Mouse (Mus musculus) MEL (cell line): ENCODE measurements around the gene Slc22a23. TPM values are rescaled to one million over a fixed set of nuclear protein-coding genes. Genes with fewer than 3 reads are reported as not detected.

ENCODE experiments used
- DNase-seq: peaks from one replicate; pipeline ENCODE4 v3.0.0; 2011; ENCODE audit warnings: low read depth, low spot score
- H3K27ac ChIP-seq: 2 replicates; pipeline ENCODE4 v1.5.1; 2012; ENCODE audit warnings: low read depth, mild to moderate bottlenecking, control low read depth, low read length, moderate library complexity; ENCODE audit not compliant: control insufficient read depth
- H3K27me3 ChIP-seq, 2 experiments: fragments of 150-350 bp in 1 of 2; sonication (generic) in 1 of 2; 2 replicates each; pipeline ENCODE4 v1.6.1; 2012; ENCODE audit warnings: low read length in 2 of 2, mild to moderate bottlenecking in 2 of 2, improper control_type of control experiment in 1 of 2, moderate library complexity in 1 of 2; ENCODE audit not compliant: insufficient read depth in 2 of 2, control insufficient read depth in 1 of 2
- H3K36me3 ChIP-seq, 2 experiments: 2 replicates each; pipeline ENCODE4 v1.6.1; 2012 to 2014; ENCODE audit warnings: low read length in 2 of 2, improper control_type of control experiment in 1 of 2, inconsistent platforms in 1 of 2, mild to moderate bottlenecking in 1 of 2; ENCODE audit not compliant: insufficient read depth in 2 of 2, control insufficient read depth in 1 of 2
- H3K4me1 ChIP-seq, 2 experiments: fragments of 150-350 bp in 1 of 2; sonication (generic) in 1 of 2; 2 replicates each; pipeline ENCODE4 v1.6.1; 2012; ENCODE audit warnings: low read length in 2 of 2, improper control_type of control experiment in 1 of 2, mild to moderate bottlenecking in 1 of 2; ENCODE audit not compliant: insufficient read depth in 2 of 2, control insufficient read depth in 1 of 2
- H3K4me3 ChIP-seq, 2 experiments: fragments of 150-350 bp in 1 of 2; sonication (generic) in 1 of 2; 2 replicates each; pipeline ENCODE4 v1.5.1; 2012; ENCODE audit warnings: low read depth in 2 of 2, low read length in 2 of 2, mild to moderate bottlenecking in 2 of 2, moderate library complexity in 2 of 2, control low read depth in 1 of 2, improper control_type of control experiment in 1 of 2; ENCODE audit not compliant: control insufficient read depth in 1 of 2, insufficient read depth in 1 of 2
- H3K79me2 ChIP-seq: 2 replicates; pipeline ENCODE4 v1.6.1; 2012; ENCODE audit warnings: mild to moderate bottlenecking, low read length, moderate library complexity; ENCODE audit not compliant: control insufficient read depth, poor library complexity, insufficient read depth
- H3K9ac ChIP-seq: 2 replicates; pipeline ENCODE4 v1.6.1; 2012; ENCODE audit warnings: low read depth, mild to moderate bottlenecking, control low read depth, low read length, moderate library complexity; ENCODE audit not compliant: control insufficient read depth, poor library complexity, severe bottlenecking
- H3K9me3 ChIP-seq: fragments of 150-350 bp; sonication (generic); replicated peaks from 2 replicates; pipeline ENCODE4 v1.6.1; 2012; ENCODE audit warnings: mild to moderate bottlenecking, low read length, improper control_type of control experiment, moderate library complexity; ENCODE audit not compliant: insufficient read depth
- E2F4 ChIP-seq: IDR thresholded peaks from 2 replicates; pipeline ENCODE4 v1.6.1; 2011; ENCODE audit warnings: low read depth, low read length, improper control_type of control experiment, borderline replicate concordance
- ELF1 ChIP-seq: IDR thresholded peaks from 2 replicates; pipeline ENCODE4 v1.6.1; 2014; ENCODE audit warnings: low read depth, mild to moderate bottlenecking, inconsistent platforms, low read length, improper control_type of control experiment, moderate library complexity
- EP300 ChIP-seq, 2 experiments: IDR thresholded peaks; 2 replicates each; pipeline ENCODE4 v1.6.1; 2011; ENCODE audit warnings: improper control_type of control experiment in 2 of 2, low read length in 2 of 2, low read depth in 1 of 2, mild to moderate bottlenecking in 1 of 2
- ETS1 ChIP-seq: IDR thresholded peaks from 2 replicates; pipeline ENCODE4 v1.6.1; 2012; ENCODE audit warnings: low read depth, mild to moderate bottlenecking, inconsistent platforms, low read length, improper control_type of control experiment, moderate library complexity
- GATA1 ChIP-seq: IDR thresholded peaks from 2 replicates; pipeline ENCODE4 v1.6.1; 2011; ENCODE audit warnings: low read depth, low read length, improper control_type of control experiment
- HCFC1 ChIP-seq: IDR thresholded peaks from 2 replicates; pipeline ENCODE4 v1.6.1; 2012; ENCODE audit warnings: low read depth, mild to moderate bottlenecking, inconsistent platforms, low read length, improper control_type of control experiment, moderate library complexity
- JUND ChIP-seq: IDR thresholded peaks from 2 replicates; pipeline ENCODE4 v1.6.1; 2011; ENCODE audit warnings: low read depth, mild to moderate bottlenecking, improper control_type of control experiment, low read length
- KAT2A ChIP-seq: conservative IDR thresholded peaks from 2 replicates; pipeline ENCODE4 v1.6.1; 2012; ENCODE audit warnings: low read depth, low read length, improper control_type of control experiment, inconsistent platforms
- MAZ ChIP-seq: IDR thresholded peaks from 2 replicates; pipeline ENCODE4 v1.6.1; 2012; ENCODE audit warnings: low read depth, mild to moderate bottlenecking, inconsistent platforms, low read length, improper control_type of control experiment
- MEF2A ChIP-seq: IDR thresholded peaks from 2 replicates; pipeline ENCODE4 v1.6.1; 2014; ENCODE audit warnings: low read depth, mild to moderate bottlenecking, inconsistent platforms, low read length, improper control_type of control experiment; ENCODE audit not compliant: poor library complexity, insufficient replicate concordance, severe bottlenecking; ENCODE audit errors: extremely low read depth
- MYB ChIP-seq: IDR thresholded peaks from 2 replicates; pipeline ENCODE4 v1.6.1; 2011; ENCODE audit warnings: mild to moderate bottlenecking, low read depth, low read length, improper control_type of control experiment
- NELFE ChIP-seq: IDR thresholded peaks from 2 replicates; pipeline ENCODE4 v1.6.1; 2011; ENCODE audit warnings: low read depth, low read length, improper control_type of control experiment
- POLR2A ChIP-seq, 2 experiments: IDR thresholded peaks; 2 replicates each; pipeline ENCODE4 v1.6.1; 2011 to 2012; ENCODE audit warnings: low read length in 2 of 2, mild to moderate bottlenecking in 2 of 2, control low read depth in 1 of 2, improper control_type of control experiment in 1 of 2, low read depth in 1 of 2, moderate library complexity in 1 of 2; ENCODE audit not compliant: control insufficient read depth in 1 of 2, insufficient read depth in 1 of 2, poor library complexity in 1 of 2
- POLR2AphosphoS5 ChIP-seq: IDR thresholded peaks from 2 replicates; pipeline ENCODE4 v1.6.1; 2012; ENCODE audit warnings: low read depth, borderline replicate concordance, mild to moderate bottlenecking, inconsistent platforms, low read length, moderate library complexity, mixed read lengths
- RCOR1 ChIP-seq: IDR thresholded peaks from 2 replicates; pipeline ENCODE4 v1.6.1; 2012; ENCODE audit warnings: low read depth, mild to moderate bottlenecking, inconsistent platforms, low read length, improper control_type of control experiment
- SIN3A ChIP-seq: IDR thresholded peaks from 2 replicates; pipeline ENCODE4 v1.6.1; 2012; ENCODE audit warnings: low read length, improper control_type of control experiment, inconsistent platforms
- SMC3 ChIP-seq: IDR thresholded peaks from 2 replicates; pipeline ENCODE4 v1.6.1; 2011; ENCODE audit warnings: low read depth, low read length, improper control_type of control experiment
- USF1 ChIP-seq: IDR thresholded peaks from 2 replicates; pipeline ENCODE4 v1.6.1; 2014; ENCODE audit warnings: low read depth, mild to moderate bottlenecking, inconsistent platforms, low read length, improper control_type of control experiment, moderate library complexity
- USF2 ChIP-seq, 2 experiments: IDR thresholded peaks; 2 replicates each; pipeline ENCODE4 v1.6.1; 2011 to 2012; ENCODE audit warnings: improper control_type of control experiment in 2 of 2, low read length in 2 of 2, borderline replicate concordance in 1 of 2, inconsistent platforms in 1 of 2, low read depth in 1 of 2, mild to moderate bottlenecking in 1 of 2; ENCODE audit not compliant: insufficient read depth in 1 of 2
- ZC3H11A ChIP-seq: IDR thresholded peaks from 2 replicates; pipeline ENCODE4 v1.6.1; 2012; ENCODE audit warnings: low read depth, mild to moderate bottlenecking, inconsistent platforms, low read length, improper control_type of control experiment
- polyA plus RNA-seq, 2 experiments: library from polyadenylated mRNA; stranded (reverse) in 1 of 2; unstranded in 1 of 2; fragments of >175 nt in 1 of 2; fragments of >200 nt in 1 of 2; gene quantifications; 2 replicates each; pipeline versions ENCODE4 v1.2.1 to v1.2.4; 2012; ENCODE audit warnings: low replicate concordance in 2 of 2, low read depth in 1 of 2; ENCODE audit not compliant: insufficient read length in 2 of 2, insufficient read depth in 1 of 2, missing spikeins in 1 of 2
- total RNA-seq: library from RNA; depleted of rRNA; stranded (reverse); fragments of 300-350 nt; gene quantifications from 2 replicates; pipeline ENCODE4 v1.2.3, GENCODE M21; 2012

Gene Slc22a23
- total and polyA plus RNA-seq, 3 experiments, result 22.2 to 24.3 TPM; not detected in 1

DNA sequence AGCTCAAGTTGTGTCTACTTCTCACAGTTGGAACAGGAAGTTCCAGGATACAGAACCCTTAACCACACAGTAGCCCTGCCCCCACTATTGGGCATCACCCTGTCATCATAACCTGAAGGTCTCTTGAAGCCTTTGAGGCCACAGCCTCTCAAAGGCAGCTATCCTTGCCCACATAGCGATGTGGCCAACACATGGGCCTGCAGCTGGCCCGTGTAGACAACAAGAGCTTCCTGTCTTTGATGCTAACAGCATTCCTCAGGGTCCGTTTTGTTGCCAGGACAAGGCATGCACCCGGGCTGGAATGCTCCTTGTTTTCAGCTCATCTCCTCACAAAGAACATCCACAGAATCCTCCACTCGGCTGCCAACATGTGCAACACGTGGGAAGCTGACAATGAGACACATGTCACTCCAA, 66.7 kb downstream of the Slc22a23 start:
- Histone ChIP-seq H3K79me2 (no peaks in the 10 kb centered on the region), H3K9me3 (no peaks in the 10 kb centered on the region), H3K9ac (no peak overlapping the region), H3K4me1 (peaks cover 0 to 6% of the 10 kb centered on the region in 2 experiments; a peak in 1 of 4 replicates), H3K36me3 (peaks cover 0 to 26% of the 10 kb centered on the region in 2 experiments; a peak in 3 of 4 replicates), H3K4me3 (no peak overlapping the region), H3K27me3 (no peaks in the 10 kb centered on the region), H3K27ac (no peak overlapping the region)
- peak; percentile 18 for DNase-seq
- no peak for TF ChIP-seq MYB
- TF ChIP-seq E2F4, result no peak
- no peak for TF ChIP-seq SMC3
- no peak for TF ChIP-seq MAZ

GRCm38 (mm10) chr13:34277611-34278010, 67.4 kb downstream of the Slc22a23 start:
- DNase-seq, result no peak
- no peaks in the 10 kb centered on the region for H3K79me2 ChIP-seq
- no peak overlapping the region for H3K4me3 ChIP-seq
- H3K27ac ChIP-seq, result no peak overlapping the region
- H3K27me3 ChIP-seq, result no peaks in the 10 kb centered on the region
- H3K9ac ChIP-seq, result no peak overlapping the region
- H3K4me1 ChIP-seq, result peaks cover 0 to 6% of the 10 kb centered on the region in 2 experiments; a peak in 1 of 4 replicates
- H3K9me3 ChIP-seq, result no peaks in the 10 kb centered on the region
- peaks cover 0 to 26% of the 10 kb centered on the region in 2 experiments; a peak in 3 of 4 replicates for H3K36me3 ChIP-seq
- TF ChIP-seq MYB (no peak), USF1 (no peak)
- TF ChIP-seq, all 39 proteins: peak for 0

- Histone ChIP-seq H3K9ac (no peak overlapping the region), H3K79me2 (no peaks in the 10 kb centered on the region), H3K27ac (no peak overlapping the region), H3K27me3 (no peaks in the 10 kb centered on the region), H3K9me3 (no peaks in the 10 kb centered on the region), H3K36me3 (peaks cover 0 to 25% of the 10 kb centered on the region in 2 experiments; a peak in 3 of 4 replicates), H3K4me1 (peaks cover 0 to 6% of the 10 kb centered on the region in 2 experiments; a peak in 1 of 4 replicates), H3K4me3 (no peak overlapping the region)
- DNase-seq, result no peak
- TF ChIP-seq NELFE, result no peak
- no peak for TF ChIP-seq USF1
- no peak for TF ChIP-seq GATA1
Measured at GRCm38 (mm10) chr13:34277001-34277400, 68.0 kb downstream of the Slc22a23 start.

- Histone ChIP-seq H3K27me3 (no peaks in the 10 kb centered on the region), H3K79me2 (no peaks in the 10 kb centered on the region), H3K4me3 (no peak overlapping the region), H3K4me1 (peaks cover 0 to 6% of the 10 kb centered on the region in 2 experiments; a peak in 1 of 4 replicates), H3K9ac (no peak overlapping the region), H3K9me3 (no peaks in the 10 kb centered on the region), H3K27ac (no peak overlapping the region), H3K36me3 (peaks cover 0 to 18% of the 10 kb centered on the region in 2 experiments; a peak in 3 of 4 replicates)
- DNase-seq, result no peak
- no peak for TF ChIP-seq HCFC1
- no peak for TF ChIP-seq NELFE
- no peak for TF ChIP-seq EP300 (IDR thresholded peaks at IDR 0.05; ENCODE audit: low read depth in 1 of 2, low read length in 2 of 2)
- TF ChIP-seq JUND, result no peak
- no peak for TF ChIP-seq USF2 (IDR thresholded peaks at IDR 0.05; ENCODE audit: borderline replicate concordance in 1 of 2, insufficient read depth in 1 of 2, low read depth in 1 of 2, low read length in 2 of 2)
- TF ChIP-seq MYB, result no peak
- no peak for TF ChIP-seq ETS1
- no peak for TF ChIP-seq ELF1
- no peak for TF ChIP-seq POLR2AphosphoS5
- no peak for TF ChIP-seq KAT2A
- TF ChIP-seq MEF2A, result no peak
- no peak for TF ChIP-seq ZC3H11A
- TF ChIP-seq POLR2A (IDR thresholded peaks at IDR 0.05; ENCODE audit: control insufficient read depth in 1 of 2, insufficient read depth in 1 of 2, low read depth in 1 of 2, low read length in 2 of 2, poor library complexity in 1 of 2), result no peak
- TF ChIP-seq USF1, result no peak
- no peak for TF ChIP-seq SIN3A
- no peak for TF ChIP-seq RCOR1
Measured at GRCm38 (mm10) chr13:34274890-34275289, 70.1 kb downstream of the Slc22a23 start.
